Mouse (Mus musculus): ENCODE results near the gene Lrp4. TPM values are rescaled to one million over a fixed set of nuclear protein-coding genes. Genes with fewer than 3 reads are reported as not detected.

Lrp4 gene
- total RNA-seq (2014; rRNA removed), result 17.1 and 19.2 TPM in 2 replicates
- polyA plus RNA-seq (2015; fragmentation: Nextera tagmentation; extraction: Ambion mirVana), result 3.4 TPM in 2 replicates

- H3K4me3 ChIP-seq (ENCODE audit: low read depth, low read length), result peak within 1 kb of the TSS; percentile 66
- TF ChIP-seq CTCF (IDR thresholded peaks at IDR 0.05), result no peak
- H3K36me3 ChIP-seq (ENCODE audit: insufficient read depth, low read length), result no peaks in the 10 kb centered on the region
- peaks cover 4% of the 10 kb centered on the region; the same call in 1 of the 2 replicates for H3K4me1 ChIP-seq (ENCODE audit: insufficient read depth, low read length)
- peak within 1 kb of the TSS; percentile 65 for H3K27ac ChIP-seq (ENCODE audit: low read depth, low read length)
- ATAC-seq (ENCODE audit: low FRiP score) (peak; percentile 29; the same call in 1 of the 2 replicates), DNase-seq (ENCODE audit: low spot score) (peak; percentile 36)
- H3K9me3 ChIP-seq (ENCODE audit: low read length), result no peaks in the 10 kb centered on the region
- 2% methylated on average over 11 of the region's 36 CpGs for WGBS
- H3K4me2 ChIP-seq (ENCODE audit: low read depth, low read length, poor library complexity, severe bottlenecking), result peak within 1 kb of the TSS; percentile 99
- peaks cover 4% of the 10 kb centered on the region; the same call in 1 of the 2 replicates for H3K27me3 ChIP-seq (ENCODE audit: insufficient read depth, low read length)
- peak within 1 kb of the TSS; percentile 61 for H3K9ac ChIP-seq (replicated peaks; ENCODE audit: low read length, poor library complexity, severe bottlenecking)
Measured at GRCm38 (mm10) chr2:91457259-91457655, at the start of gene Lrp4. Lrp4 (plus strand) TSS chr2:91457511.

- DNase-seq (ENCODE audit: low spot score), result no peak
- ATAC-seq (ENCODE audit: low FRiP score), result no peak
- no peaks in the 10 kb centered on the region for H3K4me1 ChIP-seq (ENCODE audit: insufficient read depth, low read length)
- no peak for TF ChIP-seq CTCF (IDR thresholded peaks at IDR 0.05)
- no peak overlapping the region for H3K9ac ChIP-seq (replicated peaks; ENCODE audit: low read length, poor library complexity, severe bottlenecking)
- 86% methylated on average over 2 of the region's 2 CpGs for WGBS
- H3K36me3 ChIP-seq (ENCODE audit: insufficient read depth, low read length), result no peaks in the 10 kb centered on the region
- no peaks in the 10 kb centered on the region for H3K9me3 ChIP-seq (ENCODE audit: low read length)
- no peaks in the 10 kb centered on the region for H3K27me3 ChIP-seq (ENCODE audit: insufficient read depth, low read length)
- no peak overlapping the region for H3K4me3 ChIP-seq (ENCODE audit: low read depth, low read length)
- no peak overlapping the region for H3K4me2 ChIP-seq (ENCODE audit: low read depth, low read length, poor library complexity, severe bottlenecking)
- no peak overlapping the region for H3K27ac ChIP-seq (ENCODE audit: low read depth, low read length)
Measured at GRCm38 (mm10) chr2:91408031-91408430, 49.3 kb upstream of the Lrp4 start.

GRCm38 (mm10) chr2:91411473-91411872 is 45.8 kb upstream of the Lrp4 start:
- no peak overlapping the region for H3K9ac ChIP-seq (replicated peaks; ENCODE audit: low read length, poor library complexity, severe bottlenecking)
- H3K27me3 ChIP-seq (ENCODE audit: insufficient read depth, low read length), result no peaks in the 10 kb centered on the region
- no peak overlapping the region for H3K4me2 ChIP-seq (ENCODE audit: low read depth, low read length, poor library complexity, severe bottlenecking)
- TF ChIP-seq CTCF (IDR thresholded peaks at IDR 0.05), result no peak
- H3K4me3 ChIP-seq (ENCODE audit: low read depth, low read length), result no peak overlapping the region
- no peaks in the 10 kb centered on the region for H3K4me1 ChIP-seq (ENCODE audit: insufficient read depth, low read length)
- 64% methylated on average over 2 of the region's 2 CpGs for WGBS
- DNase-seq (ENCODE audit: low spot score) (no peak), ATAC-seq (ENCODE audit: low FRiP score) (no peak)
- no peaks in the 10 kb centered on the region for H3K36me3 ChIP-seq (ENCODE audit: insufficient read depth, low read length)
- no peak overlapping the region for H3K27ac ChIP-seq (ENCODE audit: low read depth, low read length)
- H3K9me3 ChIP-seq (ENCODE audit: low read length), result no peaks in the 10 kb centered on the region

- no peak overlapping the region for H3K9ac ChIP-seq (replicated peaks; ENCODE audit: low read length, poor library complexity, severe bottlenecking)
- H3K9me3 ChIP-seq (ENCODE audit: low read length), result no peaks in the 10 kb centered on the region
- no peak overlapping the region for H3K27ac ChIP-seq (ENCODE audit: low read depth, low read length)
- no peak for ATAC-seq (ENCODE audit: low FRiP score)
- no peak for DNase-seq (ENCODE audit: low spot score)
- H3K4me3 ChIP-seq (ENCODE audit: low read depth, low read length), result no peak overlapping the region
- no peaks in the 10 kb centered on the region for H3K27me3 ChIP-seq (ENCODE audit: insufficient read depth, low read length)
- no peaks in the 10 kb centered on the region for H3K4me1 ChIP-seq (ENCODE audit: insufficient read depth, low read length)
- H3K4me2 ChIP-seq (ENCODE audit: low read depth, low read length, poor library complexity, severe bottlenecking), result no peak overlapping the region
- H3K36me3 ChIP-seq (ENCODE audit: insufficient read depth, low read length), result no peaks in the 10 kb centered on the region
- no peak for TF ChIP-seq CTCF (IDR thresholded peaks at IDR 0.05)
- WGBS, result 80% methylated on average over 5 of the region's 5 CpGs
Measured at GRCm38 (mm10) chr2:91412361-91412760, 45.0 kb upstream of the Lrp4 start.

- WGBS, result 81% methylated on average over 1 of the region's 1 CpGs
- no peak for TF ChIP-seq CTCF (IDR thresholded peaks at IDR 0.05)
- H3K4me1 ChIP-seq (ENCODE audit: insufficient read depth, low read length), result no peaks in the 10 kb centered on the region
- no peak overlapping the region for H3K4me3 ChIP-seq (ENCODE audit: low read depth, low read length)
- ATAC-seq (ENCODE audit: low FRiP score) (no peak), DNase-seq (ENCODE audit: low spot score) (no peak)
- H3K4me2 ChIP-seq (ENCODE audit: low read depth, low read length, poor library complexity, severe bottlenecking), result no peak overlapping the region
- no peaks in the 10 kb centered on the region for H3K36me3 ChIP-seq (ENCODE audit: insufficient read depth, low read length)
- H3K27me3 ChIP-seq (ENCODE audit: insufficient read depth, low read length), result no peaks in the 10 kb centered on the region
- H3K9me3 ChIP-seq (ENCODE audit: low read length), result no peaks in the 10 kb centered on the region
- no peak overlapping the region for H3K27ac ChIP-seq (ENCODE audit: low read depth, low read length)
- H3K9ac ChIP-seq (replicated peaks; ENCODE audit: low read length, poor library complexity, severe bottlenecking), result no peak overlapping the region
Measured at GRCm38 (mm10) chr2:91413811-91414210, 43.5 kb upstream of the Lrp4 start.

GRCm38 (mm10) chr2:91421641-91422040 is 35.7 kb upstream of the Lrp4 start:
- ATAC-seq (ENCODE audit: low FRiP score), result no peak
- no peak overlapping the region for H3K4me2 ChIP-seq (ENCODE audit: low read depth, low read length, poor library complexity, severe bottlenecking)
- H3K27me3 ChIP-seq (ENCODE audit: insufficient read depth, low read length), result no peaks in the 10 kb centered on the region
- no peaks in the 10 kb centered on the region for H3K4me1 ChIP-seq (ENCODE audit: insufficient read depth, low read length)
- TF ChIP-seq CTCF (IDR thresholded peaks at IDR 0.05), result no peak
- no peaks in the 10 kb centered on the region for H3K9me3 ChIP-seq (ENCODE audit: low read length)
- H3K27ac ChIP-seq (ENCODE audit: low read depth, low read length), result no peak overlapping the region
- no peak overlapping the region for H3K4me3 ChIP-seq (ENCODE audit: low read depth, low read length)
- 66% methylated on average over 5 of the region's 5 CpGs for WGBS
- DNase-seq (ENCODE audit: low spot score), result no peak
- H3K36me3 ChIP-seq (ENCODE audit: insufficient read depth, low read length), result peaks cover 4% of the 10 kb centered on the region; the same call in 1 of the 2 replicates
- no peak overlapping the region for H3K9ac ChIP-seq (replicated peaks; ENCODE audit: low read length, poor library complexity, severe bottlenecking)
